22 mouse cellular contexts compared by ENCODE assay signal in the genomic region with DNA sequence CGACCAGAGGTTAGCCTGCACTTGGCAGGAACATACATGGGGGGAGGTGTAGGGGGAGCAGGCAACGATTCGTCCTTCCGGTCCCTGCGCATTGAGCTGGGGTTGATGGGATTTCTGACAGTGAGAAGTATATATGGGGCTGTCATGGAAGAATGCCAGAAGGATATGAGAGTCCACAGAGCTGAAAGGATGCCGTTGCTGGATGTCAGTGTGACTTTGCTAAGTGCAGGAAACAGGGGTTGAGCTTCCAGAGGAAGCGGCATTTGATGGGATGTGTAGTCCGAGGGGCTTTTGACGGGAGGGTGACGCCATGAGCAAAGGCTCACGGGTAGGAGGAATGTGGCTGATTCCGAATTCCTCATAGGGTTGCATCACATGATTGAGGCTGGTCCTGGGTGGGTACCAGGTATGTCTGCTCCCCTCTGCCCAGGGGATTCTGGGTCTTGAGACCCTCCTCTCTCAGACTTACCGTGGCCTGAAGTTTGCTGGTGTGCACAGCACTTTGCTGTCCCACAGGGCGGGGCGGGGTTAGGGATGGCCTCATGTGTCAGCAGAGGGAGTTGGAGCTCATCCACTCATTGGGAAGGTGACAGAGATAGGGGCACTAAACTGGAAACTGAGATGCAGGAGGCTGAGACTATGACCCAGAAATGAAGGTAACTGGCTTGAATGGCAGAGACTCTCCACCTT. TPM values are rescaled to one million over a fixed set of nuclear protein-coding genes. Genes with fewer than 3 reads are reported as not detected.
DNase-seq lines count a peak whose midpoint lies in the region; ATAC-seq and TF ChIP-seq lines count a peak whose summit lies in the region.
"Had no signal": no experiment of that assay in that cellular context is flagged by ENCODE, and none has a peak within 500 bp of the region (broad histone marks: within the 10 kb centered on the region; RNA-seq: fewer than 3 reads in every experiment).

No protein-coding gene starts in this region.

- no peaks in the 10 kb centered on the region for H3K36me3 ChIP-seq in heart, postnatal 0 days (replicated peaks; ENCODE audit: control insufficient read depth, insufficient read depth, low read length)
- H3K36me3 ChIP-seq: embryonic facial prominence, embryonic 13.5 days; forebrain, embryonic 15.5 days; hindbrain, embryonic 13.5 days; intestine, embryonic 15.5 days; limb, embryonic 15.5 days; liver, embryonic 15.5 days; midbrain, embryonic 13.5 days; neural tube, embryonic 12.5 days had no signal

- no peak overlapping the region for H3K9ac ChIP-seq in heart, postnatal 0 days (replicated peaks; ENCODE audit: low read depth, low read length)
- H3K9ac ChIP-seq: embryonic facial prominence, embryonic 13.5 days; forebrain, embryonic 15.5 days; hindbrain, embryonic 13.5 days; intestine, embryonic 15.5 days; limb, embryonic 15.5 days; liver, embryonic 15.5 days; midbrain, embryonic 13.5 days; neural tube, embryonic 12.5 days had no signal

- H3K27ac ChIP-seq in heart, postnatal 0 days (ENCODE audit: low read depth) = no peak overlapping the region
- H3K27ac ChIP-seq: embryonic facial prominence, embryonic 13.5 days; forebrain, embryonic 15.5 days; hindbrain, embryonic 13.5 days; intestine, embryonic 15.5 days; limb, embryonic 15.5 days; liver, embryonic 15.5 days; midbrain, embryonic 13.5 days; neural tube, embryonic 12.5 days had no signal

- intact Hi-C loops in heart, postnatal 14 days (cut with DNase I) = no loop called here

- no peak for ATAC-seq in cerebellum, adult (ENCODE audit: insufficient number of reproducible peaks, low FRiP score, low TSS enrichment)
- peak; percentile 69 for ATAC-seq in heart, postnatal 0 days (ENCODE audit: insufficient read depth, low read depth)
- ATAC-seq: forebrain, embryonic 15.5 days; intestine, embryonic 15.5 days; midbrain, embryonic 13.5 days had no signal

- no peak for TF ChIP-seq CTCF in heart, postnatal 0 days (IDR thresholded peaks at IDR 0.05; ENCODE audit: low read depth)

- peak; percentile 48 for DNase-seq in cerebellum, adult 11-12 months
- peak; percentile 28 for DNase-seq in heart, postnatal 0 days (ENCODE audit: low spot score)
- no peak for DNase-seq in heart, postnatal 14 days
- DNase-seq in kidney, postnatal 14 days = peak; percentile 9
- no peak for DNase-seq in kidney, postnatal 36 days
- peak; percentile 25 for DNase-seq in lung, postnatal 10 days
- DNase-seq in lung, adult 18-20 months = no peak
- DNase-seq: adrenal gland, adult 2 months; cerebellum, adult 9-11 months; gastrocnemius, postnatal 14 days; right cerebral cortex, adult 18-20 months; thymus, postnatal 36 days had no signal

- peak overlapping the region; percentile 34 for H3K4me2 ChIP-seq in heart, postnatal 0 days (ENCODE audit: low read depth, low read length)
- H3K4me2 ChIP-seq: embryonic facial prominence, embryonic 13.5 days; forebrain, embryonic 15.5 days; hindbrain, embryonic 13.5 days; intestine, embryonic 15.5 days; limb, embryonic 15.5 days; liver, embryonic 15.5 days; midbrain, embryonic 13.5 days; neural tube, embryonic 12.5 days had no signal

- no peak overlapping the region for H3K4me3 ChIP-seq in heart, postnatal 0 days (ENCODE audit: low read depth, low read length)
- H3K4me3 ChIP-seq: embryonic facial prominence, embryonic 13.5 days; forebrain, embryonic 15.5 days; hindbrain, embryonic 13.5 days; intestine, embryonic 15.5 days; limb, embryonic 15.5 days; liver, embryonic 15.5 days; midbrain, embryonic 13.5 days; neural tube, embryonic 12.5 days had no signal

- H3K9me3 ChIP-seq in heart, postnatal 0 days (replicated peaks; ENCODE audit: control insufficient read depth, low read length) = no peaks in the 10 kb centered on the region
- H3K9me3 ChIP-seq: embryonic facial prominence, embryonic 13.5 days; forebrain, embryonic 15.5 days; hindbrain, embryonic 13.5 days; intestine, embryonic 15.5 days; limb, embryonic 15.5 days; liver, embryonic 15.5 days; midbrain, embryonic 13.5 days; neural tube, embryonic 12.5 days had no signal

- H3K4me1 ChIP-seq in heart, postnatal 0 days (ENCODE audit: control insufficient read depth, insufficient read depth) = peaks cover 6% of the 10 kb centered on the region; the same call in 1 of the 2 replicates
- H3K4me1 ChIP-seq: forebrain, embryonic 15.5 days; hindbrain, embryonic 13.5 days; intestine, embryonic 15.5 days; liver, embryonic 15.5 days; midbrain, embryonic 13.5 days; neural tube, embryonic 12.5 days had no signal

- no peaks in the 10 kb centered on the region for H3K27me3 ChIP-seq in heart, postnatal 0 days (ENCODE audit: control insufficient read depth, insufficient read depth, low read length)
- H3K27me3 ChIP-seq: embryonic facial prominence, embryonic 13.5 days; forebrain, embryonic 15.5 days; hindbrain, embryonic 13.5 days; intestine, embryonic 15.5 days; limb, embryonic 15.5 days; liver, embryonic 15.5 days; midbrain, embryonic 13.5 days; neural tube, embryonic 12.5 days had no signal

- TF ChIP-seq EP300 in heart, postnatal 0 days (IDR thresholded peaks at IDR 0.05; ENCODE audit: low read depth) = no peak

- 40% methylated on average over 15 of the region's 15 CpGs for WGBS in heart, postnatal 0 days

RNA-seq across cellular contexts. Expression of a gene that starts 21.9 kb away (rescaled TPM):
- total RNA-seq in heart, postnatal 0 days (2014; rRNA removed; ENCODE audit: low replicate concordance) = 1.1 TPM in 1 of 2 replicates, not detected in the other
- 0.01 TPM in 1 of 2 replicates, not detected in the other for polyA plus RNA-seq in heart, postnatal 0 days (2015; fragmentation: Nextera tagmentation; extraction: Ambion mirVana)
- total RNA-seq in heart, postnatal 14 days (2021) = under 1 TPM; 0.07 to 0.10 TPM
- total RNA-seq: megakaryocyte, adult 5-6 weeks had no signal
- polyA plus RNA-seq: liver, embryonic 15.5 days had no signal

Comparison
In these comparisons a context has a peak if more than half of its experiments do, and no peak if none do; other contexts are left out.
1. DNase-seq: peak in cerebellum, adult 11-12 months (single experiment), heart, postnatal 0 days (single experiment), kidney, postnatal 14 days (single experiment) and lung, postnatal 10 days (single experiment); none in heart, postnatal 14 days (0 of 2), kidney, postnatal 36 days (0 of 2) and lung, adult 18-20 months (0 of 2).